Mouse (Mus musculus): ENCODE data around the gene Vmn2r20. TPM values are rescaled to one million over a fixed set of nuclear protein-coding genes. Genes with fewer than 3 reads are reported as not detected.

The Vmn2r20 gene
- not detected for polyA plus RNA-seq (2017; shearing (Covaris generic))

GRCm38 (mm10) chr6:123418016-123418415 is at the start of gene Vmn2r20:
TSS of gene Vmn2r20 (minus strand) at chr6:123418116.

Other genes starting within 250 kb of the Vmn2r20 start
- not detected for gene Clec4b2, start 245.2 kb downstream of the Vmn2r20 start, polyA plus RNA-seq (2017; shearing (Covaris generic))
- gene Clec4n, start 188.3 kb downstream of the Vmn2r20 start, polyA plus RNA-seq (2017; shearing (Covaris generic)) = 9.5 TPM
- not detected for gene Clec4d, start 156.0 kb downstream of the Vmn2r20 start, polyA plus RNA-seq (2017; shearing (Covaris generic))
- gene Clec4e, start 128.2 kb downstream of the Vmn2r20 start, polyA plus RNA-seq (2017; shearing (Covaris generic)) = not detected
- not detected for gene Vmn2r19, start 109.8 kb downstream of the Vmn2r20 start, polyA plus RNA-seq (2017; shearing (Covaris generic))
- not detected for gene Vmn2r21, start 115.3 kb upstream of the Vmn2r20 start, polyA plus RNA-seq (2017; shearing (Covaris generic))
- gene Vmn2r22, start 232.6 kb upstream of the Vmn2r20 start, polyA plus RNA-seq (2017; shearing (Covaris generic)) = not detected

Measured in inflammation-experienced regulatory T-cells, adult 16 weeks (primary cell).